Mouse (Mus musculus): ENCODE results near the gene Pbld1. TPM values are rescaled to one million over a fixed set of nuclear protein-coding genes. Genes with fewer than 3 reads are reported as not detected.
A peak's percentile ranks its signal among the peaks of the same experiment; 100 is the strongest.

The Pbld1 gene
- total and polyA plus RNA-seq, 2 experiments: 166 to 226 TPM

GRCm38 (mm10) chr10:63025016-63025415 is 34.9 kb upstream of the Pbld1 start:
- WGBS: 32% methylated on average over 2 of the region's 2 CpGs
- H3K4me1 ChIP-seq (ENCODE audit: control insufficient read depth, insufficient read depth, low read length): peaks cover 7% of the 10 kb centered on the region
- no peak for TF ChIP-seq POLR2A (IDR thresholded peaks at IDR 0.05; ENCODE audit: extremely low read depth, insufficient read depth, low read length)
- TF ChIP-seq CTCF (IDR thresholded peaks at IDR 0.05; ENCODE audit: low read depth, low read length): no peak

GRCm38 (mm10) chr10:63025491-63026011 is 34.4 kb upstream of the Pbld1 start:
- Histone ChIP-seq H3K4me3 (ENCODE audit: insufficient read depth, low read depth, low read length) (no peak overlapping the region), H3K79me2 (ENCODE audit: control insufficient read depth, insufficient read depth, low read length) (peaks cover 9% of the 10 kb centered on the region; the same call in 1 of the 2 replicates), H3K4me1 (ENCODE audit: control insufficient read depth, insufficient read depth, low read length) (peaks cover 7% of the 10 kb centered on the region), H3K27ac (replicated peaks; ENCODE audit: insufficient read depth, low read depth, low read length) (no peak overlapping the region), H3K9ac (ENCODE audit: low read depth, low read length) (no peak overlapping the region), H3K27me3 (ENCODE audit: control insufficient read depth, insufficient read depth, low read length) (no peaks in the 10 kb centered on the region), H3K36me3 (ENCODE audit: control insufficient read depth, insufficient read depth, low read length) (no peaks in the 10 kb centered on the region)
- 88% methylated on average over 6 of the region's 6 CpGs for WGBS
- TF ChIP-seq CTCF (IDR thresholded peaks at IDR 0.05; ENCODE audit: low read depth, low read length) (no peak), POLR2A (IDR thresholded peaks at IDR 0.05; ENCODE audit: extremely low read depth, insufficient read depth, low read length) (no peak)
- DNase-seq (ENCODE audit: extremely low read depth, low read depth, low spot score): no peak

More at GRCm38 (mm10) chr10:63025016-63025415, 34.9 kb upstream of the Pbld1 start:
- H3K36me3 ChIP-seq (ENCODE audit: control insufficient read depth, insufficient read depth, low read length): no peaks in the 10 kb centered on the region
- no peak overlapping the region for H3K9ac ChIP-seq (ENCODE audit: low read depth, low read length)
- H3K4me3 ChIP-seq (ENCODE audit: insufficient read depth, low read depth, low read length): peak overlapping the region; percentile 90; the same call in 1 of the 2 replicates
- no peaks in the 10 kb centered on the region for H3K27me3 ChIP-seq (ENCODE audit: control insufficient read depth, insufficient read depth, low read length)
- DNase-seq (ENCODE audit: extremely low read depth, low read depth, low spot score): no peak
- H3K79me2 ChIP-seq (ENCODE audit: control insufficient read depth, insufficient read depth, low read length): peaks cover 9% of the 10 kb centered on the region; the same call in 1 of the 2 replicates
- no peak overlapping the region for H3K27ac ChIP-seq (replicated peaks; ENCODE audit: insufficient read depth, low read depth, low read length)

- TF ChIP-seq CTCF (IDR thresholded peaks at IDR 0.05; ENCODE audit: low read depth, low read length) (no peak), POLR2A (IDR thresholded peaks at IDR 0.05; ENCODE audit: extremely low read depth, insufficient read depth, low read length) (no peak)
- WGBS: 92% methylated on average over 8 of the region's 8 CpGs
- Histone ChIP-seq H3K4me3 (ENCODE audit: insufficient read depth, low read depth, low read length) (no peak overlapping the region), H3K79me2 (ENCODE audit: control insufficient read depth, insufficient read depth, low read length) (peaks cover 6% of the 10 kb centered on the region; the same call in 1 of the 2 replicates), H3K9ac (ENCODE audit: low read depth, low read length) (no peak overlapping the region), H3K27ac (replicated peaks; ENCODE audit: insufficient read depth, low read depth, low read length) (no peak overlapping the region), H3K4me1 (ENCODE audit: control insufficient read depth, insufficient read depth, low read length) (peaks cover 6% of the 10 kb centered on the region), H3K27me3 (ENCODE audit: control insufficient read depth, insufficient read depth, low read length) (no peaks in the 10 kb centered on the region), H3K36me3 (ENCODE audit: control insufficient read depth, insufficient read depth, low read length) (no peaks in the 10 kb centered on the region)
- DNase-seq (ENCODE audit: extremely low read depth, low read depth, low spot score): no peak
These were observed 33.7 kb upstream of the Pbld1 start for GRCm38 (mm10) chr10:63026156-63026794.

GRCm38 (mm10) chr10:63026795-63027160 is 33.2 kb upstream of the Pbld1 start:
- Histone ChIP-seq H3K9ac (ENCODE audit: low read depth, low read length) (no peak overlapping the region), H3K4me1 (ENCODE audit: control insufficient read depth, insufficient read depth, low read length) (0 out of 2 replicates have a peak, but pooled peaks cover 2% of the 10 kb centered on the region), H3K27ac (replicated peaks; ENCODE audit: insufficient read depth, low read depth, low read length) (no peak overlapping the region), H3K36me3 (ENCODE audit: control insufficient read depth, insufficient read depth, low read length) (no peaks in the 10 kb centered on the region), H3K4me3 (ENCODE audit: insufficient read depth, low read depth, low read length) (no peak overlapping the region), H3K79me2 (ENCODE audit: control insufficient read depth, insufficient read depth, low read length) (peaks cover 6% of the 10 kb centered on the region; the same call in 1 of the 2 replicates), H3K27me3 (ENCODE audit: control insufficient read depth, insufficient read depth, low read length) (no peaks in the 10 kb centered on the region)
- no peak for TF ChIP-seq POLR2A (IDR thresholded peaks at IDR 0.05; ENCODE audit: extremely low read depth, insufficient read depth, low read length)
- no peak for TF ChIP-seq CTCF (IDR thresholded peaks at IDR 0.05; ENCODE audit: low read depth, low read length)
- WGBS: 95% methylated on average over 6 of the region's 6 CpGs
- DNase-seq (ENCODE audit: extremely low read depth, low read depth, low spot score): no peak

GRCm38 (mm10) chr10:63027376-63028161 is 32.4 kb upstream of the Pbld1 start:
- Histone ChIP-seq H3K79me2 (ENCODE audit: control insufficient read depth, insufficient read depth, low read length) (peaks cover 5% of the 10 kb centered on the region; the same call in 1 of the 2 replicates), H3K27ac (replicated peaks; ENCODE audit: insufficient read depth, low read depth, low read length) (no peak overlapping the region), H3K4me3 (ENCODE audit: insufficient read depth, low read depth, low read length) (no peak overlapping the region), H3K4me1 (ENCODE audit: control insufficient read depth, insufficient read depth, low read length) (no peaks in the 10 kb centered on the region), H3K27me3 (ENCODE audit: control insufficient read depth, insufficient read depth, low read length) (no peaks in the 10 kb centered on the region), H3K36me3 (ENCODE audit: control insufficient read depth, insufficient read depth, low read length) (no peaks in the 10 kb centered on the region), H3K9ac (ENCODE audit: low read depth, low read length) (no peak overlapping the region)
- DNase-seq (ENCODE audit: extremely low read depth, low read depth, low spot score): no peak
- no peak for TF ChIP-seq POLR2A (IDR thresholded peaks at IDR 0.05; ENCODE audit: extremely low read depth, insufficient read depth, low read length)
- no peak for TF ChIP-seq CTCF (IDR thresholded peaks at IDR 0.05; ENCODE audit: low read depth, low read length)
- WGBS: 88% methylated on average over 10 of the region's 10 CpGs
